Mouse (Mus musculus): Measurements from ENCODE around the gene Zfp689.
A peak's percentile ranks its signal among the peaks of the same experiment; 100 is the strongest.
"Not testable (repeated sequence)": the region's sequence is repeated elsewhere in the genome, so short reads cannot be mapped to it uniquely, and the experiment has no call there.

The Zfp689 gene

DNA sequence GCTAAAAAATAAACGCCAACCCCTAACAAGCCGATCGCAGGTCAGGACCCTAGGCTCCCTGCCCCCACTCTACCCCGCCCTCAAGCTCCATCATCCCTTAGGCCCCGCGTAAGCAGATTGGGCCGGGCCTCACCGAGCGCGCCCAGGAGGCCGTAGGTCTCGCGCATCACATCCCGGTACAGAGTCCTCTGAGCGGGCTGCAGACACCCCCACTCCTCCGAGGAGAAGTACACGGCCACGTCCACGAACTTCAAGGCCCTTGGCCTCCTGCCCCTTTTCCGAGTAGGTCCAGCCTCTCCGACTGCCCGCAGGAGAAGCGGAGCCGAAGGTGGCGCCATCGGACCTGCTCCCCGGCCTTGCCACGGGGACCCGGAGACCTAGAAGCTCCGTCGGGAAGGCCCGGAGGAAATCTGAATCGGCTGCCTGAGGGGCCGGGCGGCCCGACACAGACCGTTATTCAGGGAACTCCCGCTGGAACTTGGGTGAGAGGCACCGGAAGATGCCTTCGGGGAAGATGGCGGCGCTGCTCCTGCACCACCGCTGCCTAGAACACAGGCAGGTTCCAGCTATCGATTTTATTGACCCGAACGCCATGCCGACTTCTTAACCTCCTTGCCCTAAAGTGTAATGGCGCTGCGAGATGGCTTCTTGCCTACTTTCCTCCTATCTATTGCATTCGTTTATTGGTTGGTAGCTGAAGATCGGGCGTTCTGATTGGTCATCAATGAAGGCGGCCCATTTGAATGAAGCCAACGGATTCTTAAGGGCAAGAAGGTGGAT is at the start of gene Zfp689:
Zfp689 (minus strand) TSS at position 638 of the 780 bp plus-strand sequence.
- peak; percentile 95 for DNase-seq

DNA sequence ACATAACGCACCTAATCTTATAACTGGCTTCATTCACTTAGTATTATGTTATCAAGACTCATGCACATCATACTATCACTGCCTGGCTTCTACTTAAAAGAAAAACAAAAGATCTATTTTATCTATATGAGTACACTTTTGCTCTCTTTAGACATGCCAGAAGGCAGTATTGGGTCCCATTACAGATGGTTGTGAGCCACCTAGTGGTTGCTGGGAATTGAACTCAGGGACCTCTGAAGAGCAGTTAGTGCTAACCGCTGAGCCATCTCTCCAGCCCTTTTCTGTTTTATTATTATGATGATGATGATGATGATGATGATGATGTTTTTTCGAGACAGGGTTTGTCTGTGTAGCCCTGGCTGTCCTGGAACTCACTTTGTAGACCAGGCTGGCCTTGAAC is 49.4 kb upstream of the Zfp689 start:
- peak; percentile 53 for DNase-seq

- DNase-seq: no peak
Measured at GRCm38 (mm10) chr7:127497382-127497781, 48.4 kb upstream of the Zfp689 start.

DNA sequence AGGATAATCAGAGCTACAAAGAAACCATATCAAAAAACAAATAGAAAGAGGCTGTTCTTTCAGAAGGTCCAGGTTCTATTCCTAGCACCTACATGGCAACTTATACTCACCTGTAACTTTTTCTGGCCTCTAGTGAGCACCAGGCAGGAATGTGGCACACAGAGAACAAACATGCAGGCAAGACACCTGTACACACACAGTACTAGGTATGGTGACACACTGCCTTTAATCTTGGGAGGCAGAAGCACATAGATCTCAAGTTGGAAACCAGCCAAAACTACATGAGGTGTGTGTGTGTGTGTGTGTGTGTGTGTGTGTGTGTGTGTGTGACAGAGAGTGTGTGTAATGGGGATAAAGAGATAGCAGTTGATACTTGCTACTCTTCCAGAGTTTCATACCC is 45.7 kb upstream of the Zfp689 start:
- no peak for DNase-seq

GRCm38 (mm10) chr7:127491846-127492245 is 42.9 kb upstream of the Zfp689 start:
- no peak for DNase-seq

DNA sequence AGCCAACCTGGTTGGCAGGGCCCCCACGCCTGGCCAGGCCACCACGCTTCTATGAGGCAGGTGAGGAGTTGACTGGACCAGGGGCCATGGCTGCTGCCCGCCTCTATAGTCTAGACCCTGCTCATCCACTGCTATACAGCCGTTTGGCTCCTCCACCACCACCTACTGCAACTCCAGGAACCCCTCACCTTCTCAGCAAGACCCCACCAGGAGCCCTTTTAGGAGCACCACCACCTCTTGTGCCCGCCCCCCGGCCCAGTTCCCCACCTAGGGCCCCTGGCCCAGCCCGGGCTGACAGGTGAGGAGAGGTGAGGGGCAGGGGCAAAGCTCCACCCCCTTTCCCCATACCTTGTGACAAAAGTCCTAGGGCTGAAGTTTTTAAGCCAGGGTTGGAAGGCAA is 41.0 kb upstream of the Zfp689 start:
- no peak for DNase-seq

- DNase-seq: not testable (repeated sequence)
Measured at GRCm38 (mm10) chr7:127488364-127488763, 39.4 kb upstream of the Zfp689 start.

DNA sequence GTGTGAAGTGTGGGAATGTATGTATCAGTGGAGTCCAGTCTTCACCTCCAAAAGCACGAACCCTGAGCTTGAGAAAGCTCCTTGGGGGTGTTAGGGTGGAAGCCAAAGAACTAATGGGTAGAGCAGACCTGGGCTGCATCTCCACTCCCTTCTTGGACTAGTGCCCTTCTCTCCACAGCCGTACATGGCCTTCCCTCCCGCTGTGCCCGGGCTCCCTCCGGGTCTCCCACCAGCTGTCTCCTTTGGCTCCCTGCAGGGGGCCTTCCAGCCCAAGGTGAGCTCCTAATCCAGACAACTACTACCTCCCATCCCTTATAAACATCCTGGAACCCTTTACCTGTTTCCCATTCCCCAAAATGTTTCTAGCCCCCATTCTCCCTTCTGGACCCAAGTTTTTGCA is 36.5 kb upstream of the Zfp689 start:
- DNase-seq: no peak

DNA sequence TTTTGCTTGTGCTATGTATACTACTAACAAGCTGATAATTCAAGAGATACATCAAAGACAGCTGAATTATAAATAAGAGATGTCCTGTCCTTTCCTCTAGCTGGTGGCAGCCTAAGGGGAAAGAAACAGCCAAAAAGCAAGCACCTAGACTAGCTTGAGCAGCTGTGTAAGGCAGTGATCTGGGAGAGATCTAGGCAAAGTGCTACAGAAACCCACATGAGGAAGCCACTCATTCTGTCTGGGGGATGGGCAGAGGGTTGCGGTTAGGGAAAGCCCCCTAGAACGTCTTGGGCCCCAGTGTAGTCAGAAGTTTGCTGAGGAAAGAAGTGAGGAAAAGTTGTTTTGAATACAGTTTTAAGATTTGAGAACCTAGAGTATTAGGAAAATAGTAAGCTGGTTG is 31.4 kb upstream of the Zfp689 start:
- DNase-seq: no peak

DNA sequence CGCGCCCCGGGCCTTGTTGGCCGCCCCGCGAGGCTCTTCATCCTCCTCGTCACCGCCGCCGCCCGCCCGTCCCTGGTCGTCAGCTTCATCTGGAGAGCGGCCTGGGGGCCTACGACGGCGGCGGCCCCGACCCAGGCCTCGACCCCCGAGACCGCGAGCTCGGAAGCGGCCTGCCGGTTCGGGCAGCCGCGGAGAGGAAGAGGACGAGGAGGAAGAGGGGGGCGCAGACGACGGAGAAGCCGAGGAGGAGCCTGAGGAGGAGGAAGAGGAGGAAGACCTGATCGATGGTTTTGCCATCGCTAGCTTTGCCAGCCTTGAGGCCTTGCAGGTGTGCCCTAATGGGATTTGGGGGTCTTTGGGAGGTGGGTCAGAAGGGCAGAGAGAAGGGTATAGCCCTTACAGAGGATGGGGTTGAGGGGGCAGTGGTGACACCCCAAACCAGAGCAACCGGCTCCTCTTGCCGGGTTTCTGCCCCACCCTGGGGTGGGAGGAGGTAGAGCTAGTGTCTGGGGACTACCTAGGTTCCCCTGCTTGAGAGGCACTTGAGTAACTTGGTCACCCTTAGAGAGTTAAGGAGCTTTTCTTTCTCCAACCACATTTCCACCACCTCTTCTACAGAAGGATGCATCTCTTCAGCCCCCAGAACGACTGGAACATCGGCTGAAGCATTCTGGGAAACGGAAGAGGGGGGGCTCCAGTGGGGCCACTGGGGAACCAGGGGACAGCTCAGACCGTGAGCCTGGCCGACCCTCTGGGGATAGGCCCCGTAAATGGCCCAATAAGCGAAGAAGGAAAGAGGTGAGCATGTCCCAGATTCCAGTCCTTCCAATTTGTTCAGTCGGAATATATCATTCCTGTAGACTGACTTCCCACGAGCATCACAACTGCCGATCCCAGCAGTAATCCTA is 30.6 kb upstream of the Zfp689 start:
- no peak for DNase-seq

DNA sequence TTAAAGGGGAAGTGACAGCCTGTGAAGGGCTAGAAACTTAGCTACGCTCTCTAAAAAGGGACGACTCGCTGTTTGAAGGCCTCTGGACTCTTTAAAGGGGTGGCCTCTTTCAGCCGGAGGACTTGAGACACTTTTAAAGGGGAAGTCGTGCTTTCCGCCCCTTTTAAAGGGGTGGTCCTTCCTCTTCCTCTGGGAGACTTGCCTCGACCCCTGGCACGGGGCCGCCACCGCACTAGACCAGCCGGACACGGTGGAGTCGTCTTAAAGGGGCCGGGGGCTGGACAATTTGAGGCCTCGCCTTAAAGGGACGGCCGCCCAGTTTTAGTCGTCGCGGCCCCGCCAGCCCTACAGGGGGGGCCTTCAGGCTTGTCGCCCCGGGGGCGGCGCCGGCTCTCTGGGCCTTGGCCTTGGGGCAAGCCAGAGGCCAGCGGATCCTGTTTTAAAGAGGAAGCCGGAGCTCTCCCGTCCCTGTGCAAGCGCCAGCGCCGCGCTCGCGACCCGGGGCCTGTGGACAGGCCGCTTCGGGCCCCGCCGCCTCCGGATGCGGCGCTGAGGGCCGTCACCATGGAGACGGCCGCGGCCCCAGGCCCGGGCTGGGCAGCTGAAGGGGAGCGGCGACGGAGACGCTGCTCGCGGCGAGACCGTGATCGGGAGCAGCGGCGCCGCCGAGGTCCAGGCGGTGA is 29.8 kb upstream of the Zfp689 start, which contains the start of gene Fbrs:
Fbrs (plus strand) TSS at position 565 of the 683 bp plus-strand sequence.
- peak; percentile 97 for DNase-seq

- peak; percentile 100 for DNase-seq
Measured at GRCm38 (mm10) chr7:127477687-127478634, 29.0 kb upstream of the Zfp689 start.

DNA sequence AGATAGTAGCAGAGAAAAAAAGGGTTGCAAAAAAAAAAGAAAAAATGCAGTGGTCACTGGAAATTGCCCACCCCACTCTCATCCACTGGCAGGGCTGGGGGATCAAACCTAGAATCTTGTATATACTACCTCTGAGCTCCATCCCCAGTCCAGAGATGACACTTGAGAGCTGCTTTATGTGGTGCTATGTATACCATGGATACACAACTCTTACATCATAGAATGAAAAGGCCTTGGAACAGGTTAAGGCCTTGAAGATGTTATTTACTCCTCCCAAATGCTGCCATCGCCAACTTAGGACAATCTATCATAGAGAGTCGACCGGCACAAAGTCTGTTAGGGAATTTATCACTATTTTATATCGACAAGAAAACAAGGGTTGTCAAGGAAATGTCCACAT is 27.9 kb upstream of the Zfp689 start:
- DNase-seq: no peak

DNA sequence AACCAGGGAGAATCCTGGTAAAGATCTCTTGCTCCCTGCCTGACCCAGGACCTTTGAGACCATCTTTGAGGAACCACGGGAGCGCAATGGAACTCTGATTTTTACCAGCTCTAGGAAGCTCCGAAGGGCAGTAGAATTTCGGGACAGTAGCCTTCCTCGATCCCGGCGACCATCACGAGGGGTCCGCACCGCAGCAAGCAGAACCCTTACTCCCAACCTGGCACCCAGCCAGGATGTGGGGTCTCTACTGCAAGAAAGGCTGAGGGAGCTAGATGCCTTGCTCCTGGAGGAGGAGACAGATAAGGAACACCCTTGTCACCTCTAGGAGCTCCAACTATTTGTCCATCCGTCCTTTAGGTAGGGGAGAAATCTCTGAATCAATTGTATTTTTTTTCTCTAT is 27.4 kb upstream of the Zfp689 start:
- no peak for DNase-seq

GRCm38 (mm10) chr7:127475186-127475740 is 26.3 kb upstream of the Zfp689 start:
- no peak for DNase-seq

- no peak for DNase-seq
Measured at GRCm38 (mm10) chr7:127474378-127475070, 25.6 kb upstream of the Zfp689 start.

DNA sequence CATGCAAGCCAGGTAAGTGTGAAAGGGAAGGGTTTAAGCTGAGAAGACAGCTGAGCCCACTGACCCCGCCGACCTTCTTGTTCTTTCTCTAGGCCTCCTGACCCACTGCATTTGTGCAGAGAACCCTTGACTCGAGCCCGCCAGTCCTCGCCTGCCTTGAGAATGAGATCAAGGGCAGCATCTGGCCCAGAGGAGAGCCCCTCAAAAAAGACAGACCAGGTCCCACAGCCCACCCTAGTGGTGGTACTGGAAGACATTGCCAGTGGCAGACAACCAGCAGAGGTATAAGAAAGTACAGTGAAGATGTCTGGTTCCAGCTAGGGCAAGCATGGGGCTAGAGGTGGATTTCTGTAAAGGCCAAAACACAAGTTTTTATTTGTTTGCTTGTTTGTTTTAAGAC is 24.7 kb upstream of the Zfp689 start:
- peak; percentile 32 for DNase-seq

DNA sequence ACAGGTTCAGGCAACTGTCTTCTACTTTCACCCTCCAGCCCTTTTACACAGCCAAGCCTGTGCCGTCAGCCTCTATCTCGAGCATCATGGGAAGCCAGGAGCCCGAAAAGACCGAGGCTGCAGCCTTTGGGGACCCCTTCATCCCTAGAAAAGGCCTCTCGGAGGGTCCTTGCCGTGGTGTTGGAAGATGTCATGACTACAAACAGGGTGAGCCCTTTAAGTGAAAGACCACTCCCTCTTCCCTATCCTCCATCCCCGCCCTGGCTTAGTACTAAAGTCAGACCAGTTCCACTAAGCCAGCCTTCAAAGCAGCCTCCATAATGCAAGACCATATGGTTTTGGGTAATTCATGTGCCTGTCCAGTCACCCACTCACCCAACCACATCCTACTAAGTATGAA is 23.1 kb upstream of the Zfp689 start:
- peak; percentile 39 for DNase-seq

GRCm38 (mm10) chr7:127471646-127472010 is 22.7 kb upstream of the Zfp689 start:
- DNase-seq: peak; percentile 72

- DNase-seq: peak; percentile 99
Measured at GRCm38 (mm10) chr7:127470743-127471645, 22.0 kb upstream of the Zfp689 start.

Measured in embryo, embryonic 11 days (tissue).